Mouse (Mus musculus) C2C12 (cell line): ENCODE results near the gene Slc24a3.

Experiments used
- CEBPB ChIP-seq: IDR thresholded peaks from one replicate; pipeline ENCODE4 v1.6.1; 2011; ENCODE audit warnings: low read depth, mild to moderate bottlenecking, control low read depth, moderate library complexity
- CTCF ChIP-seq: IDR thresholded peaks from one replicate; pipeline ENCODE4 v1.5.1; 2011; ENCODE audit not compliant: control insufficient read depth, insufficient read depth, insufficient read length
- FOSL1 ChIP-seq: IDR thresholded peaks from one replicate; pipeline ENCODE4 v1.8.0; 2011; ENCODE audit warnings: mild to moderate bottlenecking, low read length; ENCODE audit not compliant: poor library complexity, insufficient read depth, severe bottlenecking
- MYOD1 ChIP-seq: IDR thresholded peaks from one replicate; pipeline ENCODE4 v1.6.1; 2011; ENCODE audit warnings: low read depth; ENCODE audit not compliant: control insufficient read depth, insufficient read length
- MYOG ChIP-seq: IDR thresholded peaks from one replicate; pipeline ENCODE4 v1.6.1; 2011; ENCODE audit not compliant: control insufficient read depth, insufficient read length; ENCODE audit errors: extremely low read depth
- USF1 ChIP-seq: IDR thresholded peaks from one replicate; pipeline ENCODE4 v1.6.1; 2011; ENCODE audit warnings: low read depth, mild to moderate bottlenecking, control low read depth, moderate library complexity

DNA sequence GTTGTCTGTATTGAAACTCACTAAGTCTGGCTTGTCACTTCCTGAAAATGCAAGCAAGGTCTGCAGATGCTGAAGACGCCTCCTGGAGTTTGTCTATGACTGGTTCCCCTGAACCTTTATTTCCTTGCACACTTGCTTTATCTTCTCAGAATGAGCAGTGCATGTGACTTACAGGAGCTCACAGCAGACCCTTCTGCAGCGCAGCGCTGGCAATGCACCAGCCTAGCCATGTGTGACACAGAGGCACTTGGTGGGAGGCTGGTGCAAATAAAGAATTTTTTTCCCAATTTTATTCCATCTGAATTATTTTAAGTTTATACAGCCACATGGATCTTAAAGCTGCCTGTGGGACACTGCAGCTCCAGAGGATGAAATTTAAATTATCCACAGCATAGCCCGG lies 452.1 kb downstream of the Slc24a3 start:
- TF ChIP-seq CTCF (no peak), USF1 (no peak), MYOD1 (no peak), FOSL1 (no peak), CEBPB (no peak), MYOG (no peak)
